Mouse (Mus musculus): ENCODE data around the gene Rras2.

DNA sequence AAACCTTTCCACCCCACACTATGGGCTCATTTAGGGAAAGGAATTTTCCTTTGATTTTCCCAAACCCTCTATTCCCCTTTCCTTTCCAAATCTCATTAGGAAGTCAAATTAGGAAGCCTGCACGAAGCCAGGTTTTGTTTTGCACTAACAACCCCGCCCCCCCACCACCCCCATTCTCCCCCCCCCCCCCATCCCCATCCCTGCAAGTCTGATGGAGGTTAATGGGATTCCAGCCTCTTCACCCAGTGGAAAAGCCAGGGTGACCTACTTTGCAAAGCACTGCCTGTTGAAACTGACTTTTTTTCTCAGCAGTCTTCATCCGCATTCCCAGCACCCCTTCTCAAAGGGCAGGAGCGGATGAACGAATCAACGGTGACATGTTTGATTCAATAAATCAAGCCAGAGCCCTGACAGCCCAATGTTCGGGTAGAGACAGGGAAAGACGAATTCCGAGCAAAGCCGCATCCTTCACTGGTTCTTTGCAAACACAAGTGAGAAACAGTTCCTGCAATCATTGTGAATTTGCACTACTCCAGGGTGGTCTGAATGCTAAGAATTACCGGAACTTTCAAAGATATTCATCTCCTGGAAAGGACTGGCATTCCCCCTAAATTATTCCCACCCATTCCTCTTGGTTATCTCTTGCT lies 97.4 kb downstream of the Rras2 start:
- TF ChIP-seq POLR2A (IDR thresholded peaks at IDR 0.05; ENCODE audit: insufficient read depth, low read depth, low read length) (no peak), CTCF (IDR thresholded peaks at IDR 0.05; ENCODE audit: insufficient read depth, low read depth, low read length) (no peak)

Data from olfactory bulb, adult 2 months (tissue).